Mouse (Mus musculus): ENCODE measurements around the gene Shisa8.

Gene Shisa8

GRCm38 (mm10) chr15:82156298-82156697, 56.3 kb downstream of the Shisa8 start:
- DNase-seq (ENCODE audit: low spot score in 2 of 2) = no peak

Measured in frontal cortex, postnatal 36 days (tissue).